Mouse (Mus musculus): ENCODE measurements around the gene Cep170b.

Cep170b gene

DNA sequence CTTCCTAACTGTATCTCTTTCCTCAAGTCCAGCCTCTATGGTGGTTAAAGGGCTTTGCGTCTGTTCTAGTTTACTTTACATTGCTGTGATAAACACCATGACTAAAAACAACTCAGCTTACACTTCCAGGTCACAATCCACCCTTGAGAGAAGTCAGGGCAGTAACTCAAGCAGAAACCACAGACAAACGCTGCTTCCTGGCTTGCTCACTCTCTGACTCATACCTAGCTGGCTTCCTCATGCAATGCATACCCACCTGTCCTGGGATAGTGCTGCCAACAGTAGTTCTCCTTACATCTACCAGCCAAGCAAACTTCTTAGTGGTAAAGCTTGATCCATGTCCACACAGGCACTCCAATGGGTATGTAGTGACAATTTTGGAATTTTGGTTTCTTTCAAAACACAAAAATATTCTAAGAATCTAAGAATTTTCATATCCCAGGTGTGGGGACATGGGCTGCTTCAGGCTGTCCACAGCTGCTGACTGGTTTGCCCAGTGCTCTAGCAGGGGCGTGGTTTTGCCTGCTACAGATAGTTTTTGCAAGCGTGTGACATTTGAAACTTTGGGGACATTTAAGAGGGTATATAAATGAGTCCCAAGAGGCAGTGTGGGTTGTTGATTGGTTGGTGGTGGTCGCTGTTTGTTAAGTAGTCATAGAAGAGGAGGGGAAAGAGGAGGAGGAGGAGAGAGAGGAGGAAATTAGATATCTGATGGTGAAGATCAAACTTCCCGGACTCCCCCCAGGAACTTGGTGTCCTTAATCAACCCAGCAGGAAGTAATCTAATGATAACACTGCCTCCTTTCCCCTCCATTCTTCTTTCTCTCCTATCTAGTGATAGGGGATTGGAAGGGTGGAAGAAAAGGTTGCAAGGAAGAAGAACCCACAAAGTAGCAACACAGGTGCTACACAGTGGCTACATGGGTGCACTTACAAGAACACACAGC, 17.6 kb upstream of the Cep170b start:
- in situ Hi-C loops (cut with MboI, MseI) = no loop called here

GRCm38 (mm10) chr12:112706704-112707572, 13.3 kb upstream of the Cep170b start:
- in situ Hi-C loops (cut with MboI, MseI) = loop anchor here (5.0 kb wide), 1 partner anchor 50 kb away; no protein-coding TSS in a partner anchor

GRCm38 (mm10) chr12:112707573-112707869, 12.7 kb upstream of the Cep170b start:
- in situ Hi-C loops (cut with MboI, MseI) = loop anchor here (5.0 kb wide), 1 partner anchor 50 kb away; no protein-coding TSS in a partner anchor

DNA sequence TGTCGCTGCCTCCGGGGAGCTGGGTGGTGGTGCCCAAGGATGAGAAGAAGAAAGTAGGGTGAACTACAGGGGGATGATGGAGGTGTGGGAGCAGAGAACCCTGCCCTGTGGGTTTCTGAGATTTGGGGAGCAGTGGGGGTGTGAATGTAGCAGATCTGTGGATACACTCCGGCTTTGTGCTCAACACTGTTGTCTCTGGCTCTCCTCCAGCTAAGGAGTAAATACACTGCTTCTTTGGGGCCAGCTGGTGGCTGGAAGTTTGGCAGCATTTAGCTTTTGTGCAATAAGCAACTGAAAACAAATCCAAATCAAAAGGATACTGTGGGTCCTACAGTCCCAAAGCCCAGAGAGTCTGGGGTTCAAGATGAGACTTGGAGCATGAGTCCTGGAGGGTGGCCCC, 6.3 kb upstream of the Cep170b start:
- in situ Hi-C loops (cut with MboI, MseI) = no loop called here

DNA sequence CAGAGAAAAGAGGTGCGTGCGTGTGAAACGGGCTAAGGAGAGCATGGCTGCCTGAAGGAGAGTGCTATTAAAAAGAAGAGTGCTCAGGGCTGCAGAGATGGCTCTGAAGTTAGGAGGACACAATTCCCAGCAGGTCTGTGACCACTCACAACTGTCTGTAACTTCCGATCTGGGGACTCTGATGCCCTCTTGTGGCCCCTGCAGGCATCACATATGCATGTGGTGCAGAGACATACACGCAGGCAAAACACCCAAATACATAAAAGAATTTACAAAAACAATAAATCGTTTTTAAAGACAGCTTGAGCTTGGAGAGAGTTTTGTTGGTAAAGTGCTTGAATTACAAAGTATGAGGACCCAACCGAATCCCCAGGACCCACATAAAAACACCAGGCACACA, 3.1 kb upstream of the Cep170b start:
- in situ Hi-C loops (cut with MboI, MseI) = no loop called here

DNA sequence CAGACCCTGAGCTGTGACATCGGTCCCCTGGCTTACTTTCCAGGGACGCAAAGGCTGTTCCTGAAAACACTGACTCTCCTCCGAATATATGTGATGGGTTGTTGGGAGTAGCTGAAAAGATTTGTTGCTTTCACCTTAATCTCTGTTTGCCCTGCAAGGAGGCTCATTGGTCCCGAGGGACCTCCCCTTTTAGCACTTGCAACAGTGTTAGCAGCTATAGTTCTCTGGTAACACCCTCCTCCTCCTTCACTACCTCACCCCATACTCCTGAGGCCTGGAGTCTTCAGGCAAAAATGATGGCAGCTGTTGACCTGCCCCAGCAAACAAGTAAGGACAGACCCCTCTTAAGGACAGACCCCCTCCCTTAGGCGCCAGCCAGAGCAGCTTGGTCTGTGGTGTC, 1.3 kb upstream of the Cep170b start:
- in situ Hi-C loops (cut with MboI, MseI) = no loop called here

GRCm38 (mm10) chr12:112720890-112721423, 702 bp downstream of the Cep170b start:
- in situ Hi-C loops (cut with MboI, MseI) = no loop called here

GRCm38 (mm10) chr12:112721424-112722239, 1.4 kb downstream of the Cep170b start:
- in situ Hi-C loops (cut with MboI, MseI) = no loop called here

DNA sequence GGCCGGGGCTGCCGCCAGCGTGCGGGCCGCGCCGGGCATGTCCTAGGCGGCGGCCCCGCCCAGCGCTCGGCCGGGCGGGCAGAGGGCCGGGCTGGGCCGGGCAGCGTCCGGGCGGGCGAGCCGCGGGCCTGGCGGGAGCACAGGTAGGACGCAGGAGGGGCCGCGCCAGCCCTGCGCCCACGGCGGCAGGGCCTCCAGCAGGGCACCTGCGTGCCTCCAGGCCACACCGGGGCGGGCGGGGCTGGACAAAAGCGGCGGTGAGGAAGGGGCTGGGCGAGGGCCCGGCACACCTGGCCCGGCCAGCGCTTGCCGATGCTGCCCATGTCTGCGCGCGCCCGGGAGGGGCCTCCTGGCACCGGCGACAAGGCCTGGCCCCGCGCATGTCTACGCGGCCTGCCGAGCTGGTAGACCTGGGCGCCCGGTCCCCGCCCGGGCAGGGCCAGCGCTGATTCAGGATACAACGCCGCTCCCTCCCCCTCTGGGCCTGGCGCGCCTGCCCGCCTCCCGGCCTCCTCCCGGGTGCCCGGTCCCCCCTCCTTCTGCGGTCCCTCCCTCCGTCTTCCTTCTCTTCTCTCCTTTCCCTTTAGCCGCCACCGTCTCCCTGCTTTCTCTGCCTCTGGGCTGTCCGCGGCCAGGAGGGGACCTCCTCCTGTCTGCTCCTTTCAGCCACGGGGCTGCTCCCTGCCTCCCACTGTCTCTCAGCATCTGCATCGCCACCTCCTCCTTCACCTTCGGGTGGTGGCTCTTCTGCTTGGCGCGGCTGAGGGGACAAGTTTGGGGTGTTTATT, 2.2 kb downstream of the Cep170b start:
- in situ Hi-C loops (cut with MboI, MseI) = no loop called here

- in situ Hi-C loops (cut with MboI, MseI) = no loop called here
These were observed 2.7 kb downstream of the Cep170b start for GRCm38 (mm10) chr12:112723028-112723330.

DNA sequence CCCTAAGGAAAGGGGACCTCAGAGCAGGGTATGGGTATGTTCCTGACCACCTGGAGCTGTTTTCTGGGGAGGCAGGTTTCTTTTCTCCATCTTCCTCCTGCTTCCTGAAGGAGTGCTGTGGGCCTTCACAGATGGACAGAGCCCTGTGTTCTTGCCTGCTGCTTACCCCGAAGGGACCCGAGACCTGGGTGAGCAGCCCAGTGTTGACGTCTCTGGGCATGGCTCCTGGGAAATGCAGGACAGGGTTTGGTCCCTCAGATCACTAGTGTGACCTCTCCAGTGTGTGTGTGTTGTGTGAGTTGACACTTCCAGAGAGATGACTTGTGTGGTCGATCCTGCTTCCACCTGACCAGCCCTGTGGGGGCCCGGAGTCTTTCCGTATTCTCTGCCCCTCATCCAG, 3.2 kb downstream of the Cep170b start:
- in situ Hi-C loops (cut with MboI, MseI) = no loop called here

GRCm38 (mm10) chr12:112724077-112724805, 4.0 kb downstream of the Cep170b start:
- in situ Hi-C loops (cut with MboI, MseI) = no loop called here

DNA sequence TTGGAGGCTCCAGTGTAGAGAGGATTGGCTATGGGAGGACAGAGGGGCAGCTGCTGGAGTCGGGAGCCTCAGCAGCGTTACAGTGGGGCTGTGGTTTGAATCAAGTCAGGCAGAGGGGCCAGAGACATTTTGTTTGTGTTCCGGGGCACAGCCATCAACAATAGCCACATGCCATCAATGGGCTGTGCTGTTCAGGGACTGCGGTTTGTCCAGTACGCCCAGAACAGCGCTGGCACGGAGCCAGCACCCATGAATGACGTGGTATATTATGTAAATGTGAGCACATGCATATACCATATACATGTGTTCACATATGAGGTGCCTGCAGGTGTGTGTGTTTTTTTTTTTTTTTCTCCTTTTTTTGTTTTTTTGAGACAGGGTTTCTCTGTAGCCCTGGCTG, 7.5 kb downstream of the Cep170b start:
- in situ Hi-C loops (cut with MboI, MseI) = no loop called here

DNA sequence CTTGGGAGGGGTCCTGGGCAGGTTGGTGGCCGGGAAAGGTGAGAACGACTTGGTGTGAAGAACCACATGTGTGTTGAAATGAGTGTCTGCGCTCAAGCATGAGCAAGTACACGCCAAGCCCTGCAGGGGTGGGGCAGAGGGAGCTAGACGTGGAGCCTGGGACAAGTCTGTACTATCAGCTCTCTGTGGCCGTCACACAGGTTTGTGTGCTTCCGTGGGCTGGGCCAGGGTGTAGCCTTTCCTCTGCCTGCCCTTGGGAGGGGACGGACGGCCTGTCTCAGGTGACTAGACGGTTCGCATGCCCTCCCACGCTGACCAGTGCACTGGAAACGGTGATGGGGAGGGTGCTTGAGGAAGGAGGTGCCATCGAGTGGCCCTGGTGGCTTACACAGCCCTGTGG, 10.6 kb downstream of the Cep170b start:
- in situ Hi-C loops (cut with MboI, MseI) = no loop called here

DNA sequence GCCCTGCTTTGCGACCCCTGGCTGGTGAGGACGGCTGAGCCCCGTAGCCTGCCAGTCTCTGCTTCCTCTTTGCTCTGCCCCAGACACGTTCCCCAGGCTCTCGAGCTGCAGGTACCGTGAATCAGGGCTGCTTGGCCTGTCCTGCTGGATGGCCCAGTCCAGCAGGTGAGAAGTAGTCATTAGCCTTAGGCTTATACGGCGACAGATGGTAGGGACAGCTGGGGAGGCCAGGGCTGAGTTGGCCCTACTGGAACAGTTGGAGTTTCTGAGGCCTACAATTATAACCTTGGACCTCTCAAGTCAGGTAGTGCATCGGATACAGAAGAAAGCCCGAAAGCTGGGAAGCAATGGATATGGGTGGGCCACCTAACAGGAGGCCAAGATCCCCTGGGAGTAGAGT, 12.3 kb downstream of the Cep170b start:
- in situ Hi-C loops (cut with MboI, MseI) = no loop called here

DNA sequence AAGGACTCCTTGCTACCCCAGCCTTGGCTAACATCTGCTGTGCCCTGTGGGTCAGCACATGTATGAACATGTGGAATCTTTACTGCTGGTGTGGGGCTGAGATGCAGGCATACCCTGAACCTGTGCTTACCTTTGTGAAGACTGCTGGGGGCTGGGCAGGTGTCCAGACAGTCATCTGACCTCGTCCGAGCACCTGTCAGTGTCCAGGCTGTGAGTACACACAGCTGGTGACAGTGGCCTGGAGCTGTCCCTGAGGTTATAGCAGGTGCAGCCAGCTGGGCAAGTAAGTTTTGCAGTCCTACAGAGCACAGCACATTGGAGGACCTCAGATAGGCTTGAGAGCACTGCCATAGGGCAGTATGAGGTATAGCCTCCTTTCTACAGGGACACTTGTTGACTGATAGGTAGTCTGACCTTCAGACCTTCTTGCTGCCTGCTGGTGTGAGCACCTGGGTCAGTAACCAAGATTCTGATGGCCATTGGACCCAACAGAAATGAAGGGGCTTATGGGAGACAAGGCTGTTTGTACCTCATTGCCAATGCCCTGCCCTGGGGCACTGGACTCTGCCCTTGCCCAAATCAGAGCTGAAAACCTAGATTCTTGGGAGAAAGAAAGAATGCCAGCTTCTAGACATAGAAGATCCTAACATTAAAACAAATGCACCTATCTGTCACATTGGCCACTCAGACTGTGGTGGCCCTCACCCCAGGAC, 14.0 kb downstream of the Cep170b start:
- in situ Hi-C loops (cut with MboI, MseI) = no loop called here

- in situ Hi-C loops (cut with MboI, MseI) = no loop called here
These were observed 14.8 kb downstream of the Cep170b start for GRCm38 (mm10) chr12:112734881-112735655.

GRCm38 (mm10) chr12:112735896-112736635, 15.8 kb downstream of the Cep170b start:
- in situ Hi-C loops (cut with MboI, MseI) = no loop called here

Data from T-helper 2 cell (primary cell).